Mouse (Mus musculus): ENCODE results near the gene Mnat1.

The Mnat1 gene

DNA sequence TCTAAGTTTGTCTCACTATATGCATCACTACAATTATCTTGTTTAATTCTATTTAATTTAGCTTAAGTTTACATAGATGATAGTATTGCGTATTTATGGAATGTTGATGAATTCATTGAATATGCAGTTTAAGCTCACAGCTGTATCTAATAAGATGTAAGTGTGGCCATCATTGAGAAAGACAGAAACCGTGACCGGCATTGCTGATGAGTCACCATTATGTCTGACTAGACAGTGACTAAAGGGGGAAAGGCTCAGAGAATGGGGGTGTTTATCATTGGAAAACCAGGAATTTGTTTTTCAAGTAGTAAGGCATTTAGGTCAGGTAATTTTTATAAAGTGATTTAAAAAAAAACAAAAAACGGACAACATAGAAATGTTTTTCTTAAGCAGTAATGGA, 184.2 kb downstream of the Mnat1 start:
- no peak for DNase-seq (ENCODE audit: low read depth in 1 of 2, low spot score in 2 of 2)

DNA sequence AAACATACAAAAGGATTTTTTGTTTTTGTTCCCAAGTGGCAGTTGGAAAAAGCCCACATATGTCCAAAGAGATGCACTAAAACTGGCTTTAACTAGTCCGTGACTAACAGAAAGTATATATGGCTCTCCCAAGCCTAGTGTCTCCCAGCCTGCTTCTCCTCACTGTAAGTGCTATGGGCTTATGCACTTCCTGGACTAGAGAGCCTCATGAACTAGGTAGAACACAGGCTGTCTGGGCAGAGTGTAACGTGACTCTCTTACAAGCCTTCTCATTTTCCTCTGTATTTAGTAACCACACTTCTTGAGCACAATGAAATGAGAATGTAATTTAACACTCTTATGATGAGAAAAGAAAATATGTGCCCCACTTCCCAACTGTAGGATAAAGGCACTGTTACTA, 185.2 kb downstream of the Mnat1 start:
- no peak for DNase-seq (ENCODE audit: low read depth in 1 of 2, low spot score in 2 of 2)

DNA sequence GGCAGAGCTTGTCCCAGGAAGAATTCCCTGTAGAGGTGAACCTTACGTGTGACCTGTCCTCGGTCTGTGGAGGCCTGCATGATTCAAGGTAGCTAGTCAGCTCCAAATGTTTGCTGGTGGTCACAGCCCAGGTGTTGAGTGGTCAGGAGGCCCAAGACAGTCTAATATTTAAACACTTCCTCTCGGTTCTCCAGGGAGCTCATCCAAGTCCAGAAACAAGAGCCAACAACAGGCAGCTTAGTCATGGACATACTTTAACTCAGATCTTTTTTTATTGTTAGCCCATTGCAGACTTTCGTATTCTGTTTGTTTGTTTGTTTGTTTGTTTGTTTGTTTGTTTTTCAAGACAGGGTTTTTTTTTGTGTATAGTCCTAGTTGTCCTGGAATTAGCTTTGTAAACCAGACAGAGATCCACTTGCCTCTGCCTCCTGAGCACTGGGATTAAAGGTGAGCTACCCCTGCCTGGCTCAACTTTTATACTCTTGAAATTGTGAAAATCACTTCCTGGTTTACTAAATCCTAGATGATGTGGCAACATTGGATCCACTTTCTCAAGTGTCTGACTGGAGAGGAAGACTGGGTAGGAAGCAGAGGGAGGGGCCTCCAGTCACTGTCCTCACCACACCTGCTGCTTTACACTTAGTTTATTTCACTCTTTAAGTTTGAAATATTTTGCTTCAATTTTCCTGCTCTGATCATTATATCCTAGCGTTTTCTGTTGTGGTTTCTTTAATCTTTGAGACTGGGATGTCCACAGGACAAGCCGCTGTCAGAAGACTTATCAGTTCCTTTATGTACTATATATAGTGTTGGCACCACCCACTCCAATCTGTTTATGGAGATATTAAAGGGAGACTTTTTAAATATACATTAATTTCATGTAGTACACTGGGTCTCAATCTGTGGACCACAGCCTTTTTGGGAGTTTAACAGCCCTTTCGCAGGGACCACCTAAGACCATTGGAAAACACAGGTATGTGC, 194.5 kb downstream of the Mnat1 start:
- no peak for DNase-seq (ENCODE audit: low read depth in 1 of 2, low spot score in 2 of 2)

All from monocyte, adult 2 months (primary cell).